Mouse (Mus musculus): ENCODE results near the gene Blm. TPM values are rescaled to one million over a fixed set of nuclear protein-coding genes. Genes with fewer than 3 reads are reported as not detected.
A peak's percentile ranks its signal among the peaks of the same experiment; 100 is the strongest.

The Blm gene
- polyA plus RNA-seq (2011; ENCODE audit: insufficient read depth, insufficient read length, low replicate concordance, missing spikeins), result 37.0 and 75.0 TPM in 2 replicates

GRCm38 (mm10) chr7:80535009-80535744 is at the start of gene Blm:
Blm (minus strand) TSS chr7:80535119.
- peak within 1 kb of the TSS; percentile 83 for H3K4me3 ChIP-seq (replicated peaks; ENCODE audit: control insufficient read depth, low read depth, low read length)
- H3K27ac ChIP-seq (ENCODE audit: control insufficient read depth, insufficient read depth, low read depth, low read length, poor library complexity), result peak within 1 kb of the TSS; percentile 79
- under 1% methylated on average over 43 of the region's 43 CpGs for WGBS
- TF ChIP-seq CTCF (IDR thresholded peaks at IDR 0.05; ENCODE audit: control insufficient read depth, insufficient read depth, low read length) (no peak), POLR2A (IDR thresholded peaks at IDR 0.05; ENCODE audit: borderline replicate concordance, control insufficient read depth, low read depth, low read length) (peak; percentile 89)
- no peaks in the 10 kb centered on the region; the same call in 1 of the 2 replicates for H3K4me1 ChIP-seq (ENCODE audit: control insufficient read depth, insufficient read depth, low read length)

- WGBS, result 24% methylated on average over 6 of the region's 6 CpGs
- TF ChIP-seq POLR2A (IDR thresholded peaks at IDR 0.05; ENCODE audit: borderline replicate concordance, control insufficient read depth, low read depth, low read length) (no peak), CTCF (IDR thresholded peaks at IDR 0.05; ENCODE audit: control insufficient read depth, insufficient read depth, low read length) (peak; percentile 64)
- H3K27ac ChIP-seq (ENCODE audit: control insufficient read depth, insufficient read depth, low read depth, low read length, poor library complexity), result no peak overlapping the region
- peaks cover 3% of the 10 kb centered on the region; the same call in 1 of the 2 replicates for H3K4me1 ChIP-seq (ENCODE audit: control insufficient read depth, insufficient read depth, low read length)
- no peak overlapping the region for H3K4me3 ChIP-seq (replicated peaks; ENCODE audit: control insufficient read depth, low read depth, low read length)
Observed at GRCm38 (mm10) chr7:80583981-80584380, 49.1 kb upstream of the Blm start.

DNA sequence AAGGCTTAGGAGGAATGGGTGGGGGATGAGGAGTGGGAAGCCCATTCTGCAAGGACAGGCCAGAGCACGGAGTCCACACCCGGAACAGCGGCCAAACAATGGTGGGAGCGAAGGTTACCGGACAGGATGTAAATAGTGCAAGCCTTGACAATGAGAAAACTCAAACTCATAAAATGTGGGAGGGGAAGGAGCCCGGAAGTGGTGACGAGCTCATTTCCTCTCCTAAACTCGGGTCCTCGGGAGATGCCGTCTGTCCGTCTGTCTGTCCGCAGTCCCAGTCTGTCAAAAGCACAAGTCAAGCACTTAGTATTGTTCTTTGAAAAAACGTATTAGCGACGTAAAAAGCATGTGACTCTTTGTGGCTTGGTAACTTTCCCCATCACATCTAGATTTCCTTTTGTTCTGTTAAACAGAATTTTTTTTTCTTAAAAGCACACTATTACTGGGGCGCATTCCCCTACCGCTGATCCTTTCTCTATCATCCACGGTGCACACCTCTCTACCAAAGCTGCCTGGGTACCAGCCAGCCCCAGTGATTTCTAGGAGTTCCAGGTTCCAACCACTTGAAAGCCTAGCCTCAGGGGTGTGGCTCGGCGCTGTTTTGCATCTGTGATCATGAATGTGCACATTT is 48.0 kb upstream of the Blm start:
- TF ChIP-seq CTCF (IDR thresholded peaks at IDR 0.05; ENCODE audit: control insufficient read depth, insufficient read depth, low read length) (no peak), POLR2A (IDR thresholded peaks at IDR 0.05; ENCODE audit: borderline replicate concordance, control insufficient read depth, low read depth, low read length) (no peak)
- H3K27ac ChIP-seq (ENCODE audit: control insufficient read depth, insufficient read depth, low read depth, low read length, poor library complexity), result no peak overlapping the region
- peaks cover 3% of the 10 kb centered on the region; the same call in 1 of the 2 replicates for H3K4me1 ChIP-seq (ENCODE audit: control insufficient read depth, insufficient read depth, low read length)
- 1% methylated on average over 20 of the region's 20 CpGs for WGBS
- peak overlapping the region; percentile 66 for H3K4me3 ChIP-seq (replicated peaks; ENCODE audit: control insufficient read depth, low read depth, low read length)

DNA sequence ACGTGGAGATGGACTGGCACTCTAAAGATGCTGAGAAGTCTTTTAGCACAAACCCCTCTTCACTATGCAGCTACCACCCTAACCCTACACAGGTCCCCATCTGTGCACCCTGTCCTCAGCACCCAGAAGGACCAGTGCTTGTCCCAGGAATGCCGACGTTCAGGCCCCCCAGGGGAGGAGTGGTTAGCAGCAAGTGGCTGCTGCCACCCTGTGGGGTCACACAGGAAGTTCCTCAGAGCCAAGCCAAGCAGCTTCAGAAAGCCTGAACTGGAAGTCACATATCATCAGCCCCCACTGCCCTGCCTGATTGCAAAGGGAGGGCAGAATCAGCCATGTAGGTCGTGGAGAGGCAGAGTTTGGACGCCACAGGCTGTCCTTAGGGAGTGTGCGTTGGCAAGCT is 45.4 kb upstream of the Blm start:
- no peak overlapping the region for H3K4me3 ChIP-seq (replicated peaks; ENCODE audit: control insufficient read depth, low read depth, low read length)
- H3K27ac ChIP-seq (ENCODE audit: control insufficient read depth, insufficient read depth, low read depth, low read length, poor library complexity), result no peak overlapping the region
- WGBS, result 22% methylated on average over 6 of the region's 6 CpGs
- no peak for TF ChIP-seq POLR2A (IDR thresholded peaks at IDR 0.05; ENCODE audit: borderline replicate concordance, control insufficient read depth, low read depth, low read length)
- TF ChIP-seq CTCF (IDR thresholded peaks at IDR 0.05; ENCODE audit: control insufficient read depth, insufficient read depth, low read length), result peak; percentile 80
- peaks cover 6% of the 10 kb centered on the region for H3K4me1 ChIP-seq (ENCODE audit: control insufficient read depth, insufficient read depth, low read length)

GRCm38 (mm10) chr7:80577417-80577980 is 42.6 kb upstream of the Blm start:
- Histone ChIP-seq H3K27ac (ENCODE audit: control insufficient read depth, insufficient read depth, low read depth, low read length, poor library complexity) (no peak overlapping the region), H3K4me1 (ENCODE audit: control insufficient read depth, insufficient read depth, low read length) (peaks cover 5% of the 10 kb centered on the region), H3K4me3 (replicated peaks; ENCODE audit: control insufficient read depth, low read depth, low read length) (no peak overlapping the region)
- TF ChIP-seq CTCF (IDR thresholded peaks at IDR 0.05; ENCODE audit: control insufficient read depth, insufficient read depth, low read length) (no peak), POLR2A (IDR thresholded peaks at IDR 0.05; ENCODE audit: borderline replicate concordance, control insufficient read depth, low read depth, low read length) (no peak)
- WGBS, result 83% methylated on average over 14 of the region's 14 CpGs

- Histone ChIP-seq H3K4me1 (ENCODE audit: control insufficient read depth, insufficient read depth, low read length) (peaks cover 5% of the 10 kb centered on the region), H3K27ac (ENCODE audit: control insufficient read depth, insufficient read depth, low read depth, low read length, poor library complexity) (no peak overlapping the region), H3K4me3 (replicated peaks; ENCODE audit: control insufficient read depth, low read depth, low read length) (no peak overlapping the region)
- 77% methylated on average over 3 of the region's 3 CpGs for WGBS
- no peak for TF ChIP-seq POLR2A (IDR thresholded peaks at IDR 0.05; ENCODE audit: borderline replicate concordance, control insufficient read depth, low read depth, low read length)
- no peak for TF ChIP-seq CTCF (IDR thresholded peaks at IDR 0.05; ENCODE audit: control insufficient read depth, insufficient read depth, low read length)
Observed at GRCm38 (mm10) chr7:80576626-80577025, 41.7 kb upstream of the Blm start.

DNA sequence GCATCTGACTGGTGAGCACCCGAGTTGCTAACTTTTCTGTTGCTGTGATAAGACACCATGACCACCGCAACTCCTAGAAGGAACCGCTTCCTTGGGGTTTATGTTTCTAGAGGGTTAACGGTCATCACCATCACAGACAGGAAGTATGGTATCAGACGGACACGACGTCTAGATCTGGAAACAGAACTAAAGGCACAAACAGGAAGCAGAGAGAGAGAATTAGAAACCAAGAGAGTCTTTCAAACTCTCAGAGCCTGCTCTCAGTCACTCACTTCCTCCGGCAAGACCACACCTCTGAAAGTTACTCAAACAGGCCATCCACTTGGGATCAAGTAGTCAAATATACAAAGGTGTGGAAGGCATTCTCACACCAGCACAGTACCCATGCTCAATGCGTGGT is 40.8 kb upstream of the Blm start:
- Histone ChIP-seq H3K4me1 (ENCODE audit: control insufficient read depth, insufficient read depth, low read length) (peaks cover 5% of the 10 kb centered on the region), H3K27ac (ENCODE audit: control insufficient read depth, insufficient read depth, low read depth, low read length, poor library complexity) (peak overlapping the region; percentile 65; the same call in 1 of the 2 replicates), H3K4me3 (replicated peaks; ENCODE audit: control insufficient read depth, low read depth, low read length) (no peak overlapping the region)
- no peak for TF ChIP-seq POLR2A (IDR thresholded peaks at IDR 0.05; ENCODE audit: borderline replicate concordance, control insufficient read depth, low read depth, low read length)
- TF ChIP-seq CTCF (IDR thresholded peaks at IDR 0.05; ENCODE audit: control insufficient read depth, insufficient read depth, low read length), result no peak
- WGBS, result 9% methylated on average over 9 of the region's 9 CpGs

DNA sequence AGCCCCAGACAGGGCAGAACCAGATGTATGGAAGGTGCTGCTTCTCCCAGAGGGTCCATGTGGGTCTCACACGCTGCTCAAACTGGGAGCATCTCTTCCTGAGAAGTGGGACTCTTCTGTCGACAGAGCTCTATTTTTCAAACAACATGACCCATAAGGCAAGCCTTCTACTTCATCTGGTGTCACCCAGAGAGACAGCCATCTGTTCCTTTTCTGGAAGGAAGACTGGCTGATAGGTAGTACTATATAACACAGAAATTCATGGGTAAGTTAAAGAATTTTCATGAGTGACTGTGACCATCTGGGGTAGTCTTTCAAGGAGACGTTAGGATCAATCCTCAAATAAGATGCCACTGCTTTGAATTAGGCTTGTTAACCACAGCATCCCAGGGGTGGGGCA is 38.2 kb upstream of the Blm start:
- no peak overlapping the region for H3K4me3 ChIP-seq (replicated peaks; ENCODE audit: control insufficient read depth, low read depth, low read length)
- TF ChIP-seq POLR2A (IDR thresholded peaks at IDR 0.05; ENCODE audit: borderline replicate concordance, control insufficient read depth, low read depth, low read length), result no peak
- no peak for TF ChIP-seq CTCF (IDR thresholded peaks at IDR 0.05; ENCODE audit: control insufficient read depth, insufficient read depth, low read length)
- H3K27ac ChIP-seq (ENCODE audit: control insufficient read depth, insufficient read depth, low read depth, low read length, poor library complexity), result no peak overlapping the region
- peaks cover 5% of the 10 kb centered on the region for H3K4me1 ChIP-seq (ENCODE audit: control insufficient read depth, insufficient read depth, low read length)
- WGBS, result 70% methylated on average over 3 of the region's 3 CpGs
